Mouse (Mus musculus) gonadal fat pad, adult 2 months (tissue): Measurements from ENCODE around the gene Tmem260. TPM values are rescaled to one million over a fixed set of nuclear protein-coding genes. Genes with fewer than 3 reads are reported as not detected.

Experiments
- DNase-seq: peaks from one replicate; pipeline ENCODE4 v3.0.0-alpha.2; 2012; ENCODE audit warnings: low read depth
- polyA plus RNA-seq: library from polyadenylated mRNA; depleted of rRNA; stranded (reverse); fragments of >200 nt; gene quantifications from 2 replicates; pipeline ENCODE4 v1.2.3, GENCODE M21; 2012

Tmem260 gene
- polyA plus RNA-seq, 1 experiment: 12.4 TPM

- DNase-seq: no peak
Observed at GRCm38 (mm10) chr14:48481591-48481990, 35.7 kb downstream of the Tmem260 start.

GRCm38 (mm10) chr14:48482762-48483161, 36.8 kb downstream of the Tmem260 start:
- DNase-seq: no peak

- DNase-seq: no peak
Observed at GRCm38 (mm10) chr14:48493896-48494295, 48.0 kb downstream of the Tmem260 start.

- DNase-seq: no peak
Observed at GRCm38 (mm10) chr14:48502573-48502972, 56.6 kb downstream of the Tmem260 start.

- DNase-seq: no peak
Observed at GRCm38 (mm10) chr14:48503691-48504565, 58.0 kb downstream of the Tmem260 start.

GRCm38 (mm10) chr14:48504566-48504950, 58.6 kb downstream of the Tmem260 start:
- no peak for DNase-seq

GRCm38 (mm10) chr14:48505606-48506005, 59.7 kb downstream of the Tmem260 start:
- DNase-seq: no peak

- DNase-seq: no peak
Observed at GRCm38 (mm10) chr14:48507376-48507775, 61.5 kb downstream of the Tmem260 start.

- no peak for DNase-seq
Observed at GRCm38 (mm10) chr14:48509131-48509530, 63.2 kb downstream of the Tmem260 start.

GRCm38 (mm10) chr14:48513098-48513823, 67.3 kb downstream of the Tmem260 start:
- no peak for DNase-seq

- no peak for DNase-seq
Observed at GRCm38 (mm10) chr14:48513824-48514493, 68.0 kb downstream of the Tmem260 start.

- no peak for DNase-seq
Observed at GRCm38 (mm10) chr14:48514620-48515019, 68.7 kb downstream of the Tmem260 start.

GRCm38 (mm10) chr14:48515538-48515937, 69.6 kb downstream of the Tmem260 start:
- no peak for DNase-seq

- no peak for DNase-seq
Observed at GRCm38 (mm10) chr14:48523361-48523760, 77.4 kb downstream of the Tmem260 start.

- DNase-seq: no peak
Observed at GRCm38 (mm10) chr14:48524135-48524534, 78.2 kb downstream of the Tmem260 start.

GRCm38 (mm10) chr14:48525055-48525454, 79.1 kb downstream of the Tmem260 start:
- no peak for DNase-seq

GRCm38 (mm10) chr14:48530629-48531028, 84.7 kb downstream of the Tmem260 start:
- no peak for DNase-seq

GRCm38 (mm10) chr14:48537795-48538766, 92.2 kb downstream of the Tmem260 start:
- peak; percentile 17 for DNase-seq

- DNase-seq: no peak
Observed at GRCm38 (mm10) chr14:48545166-48545565, 99.2 kb downstream of the Tmem260 start.

- no peak for DNase-seq
Observed at GRCm38 (mm10) chr14:48546009-48546408, 100.1 kb downstream of the Tmem260 start.

GRCm38 (mm10) chr14:48549703-48550102, 103.8 kb downstream of the Tmem260 start:
- peak; percentile 46 for DNase-seq
